Mouse (Mus musculus) heart, postnatal 36 days (tissue): ENCODE results near the gene Lmo3. TPM values are rescaled to one million over a fixed set of nuclear protein-coding genes. Genes with fewer than 3 reads are reported as not detected.
A peak's percentile ranks its signal among the peaks of the same experiment; 100 is the strongest.

Experiments
- DNase-seq, 2 experiments: peaks; one replicate each; pipeline ENCODE4 v3.0.0; 2021 to 2022
- intact Hi-C: fragments of 180-260 bp; cut with DNase I; formaldehyde crosslinking; loops from one replicate; pipeline ENCODE4 v1.15.1; 2025
- total RNA-seq, 2 experiments: library from RNA; stranded (reverse); gene quantifications; 2 replicates each; pipeline ENCODE4 v1.2.3; 2021

Gene Lmo3
- total RNA-seq, 2 experiments from 2014 or later = not detected

- no peak for DNase-seq
- intact Hi-C loops = no loop called here
Observed at GRCm38 (mm10) chr6:138424514-138425225, 157.1 kb downstream of the Lmo3 start.

- peak in 1 of 2 experiments; percentile 10 for DNase-seq
- intact Hi-C loops = no loop called here
Observed at GRCm38 (mm10) chr6:138422671-138423321, 159.0 kb downstream of the Lmo3 start.

- no peak for DNase-seq
- intact Hi-C loops = no loop called here
Observed at GRCm38 (mm10) chr6:138421931-138422531, 159.7 kb downstream of the Lmo3 start.

- DNase-seq = no peak
- intact Hi-C loops = no loop called here
Observed at GRCm38 (mm10) chr6:138421191-138421613, 160.6 kb downstream of the Lmo3 start.

GRCm38 (mm10) chr6:138420536-138420891 is 161.3 kb downstream of the Lmo3 start:
- intact Hi-C loops = no loop called here
- DNase-seq = no peak

- intact Hi-C loops = no loop called here
- no peak for DNase-seq
Observed at GRCm38 (mm10) chr6:138419871-138420535, 161.8 kb downstream of the Lmo3 start.

GRCm38 (mm10) chr6:138412075-138412474 is 169.7 kb downstream of the Lmo3 start:
- intact Hi-C loops = no loop called here
- no peak for DNase-seq

- DNase-seq = no peak
- intact Hi-C loops = no loop called here
Observed at GRCm38 (mm10) chr6:138402031-138402430, 179.7 kb downstream of the Lmo3 start.

GRCm38 (mm10) chr6:138398836-138399235 is 182.9 kb downstream of the Lmo3 start:
- intact Hi-C loops = no loop called here

GRCm38 (mm10) chr6:138391085-138391484 is 190.7 kb downstream of the Lmo3 start:
- intact Hi-C loops = no loop called here
- no peak for DNase-seq

More at GRCm38 (mm10) chr6:138398836-138399235, 182.9 kb downstream of the Lmo3 start:
- no peak for DNase-seq

GRCm38 (mm10) chr6:138388168-138388936 is 193.4 kb downstream of the Lmo3 start:
- no peak for DNase-seq
- intact Hi-C loops = no loop called here

- intact Hi-C loops = no loop called here
Observed at GRCm38 (mm10) chr6:138383208-138383607, 198.6 kb downstream of the Lmo3 start.

GRCm38 (mm10) chr6:138371176-138371575 is 210.6 kb downstream of the Lmo3 start:
- no peak for DNase-seq
- intact Hi-C loops = no loop called here

More at GRCm38 (mm10) chr6:138383208-138383607, 198.6 kb downstream of the Lmo3 start:
- DNase-seq = no peak

- no peak for DNase-seq
- intact Hi-C loops = no loop called here
Observed at GRCm38 (mm10) chr6:138364111-138364510, 217.7 kb downstream of the Lmo3 start.

- no peak for DNase-seq
- intact Hi-C loops = no loop called here
Observed at GRCm38 (mm10) chr6:138350587-138351345, 231.0 kb downstream of the Lmo3 start.

- no peak for DNase-seq
- intact Hi-C loops = no loop called here
Observed at GRCm38 (mm10) chr6:138346558-138346957, 235.2 kb downstream of the Lmo3 start.

- intact Hi-C loops = no loop called here
- DNase-seq = no peak
Observed at GRCm38 (mm10) chr6:138335858-138336257, 245.9 kb downstream of the Lmo3 start.

- no peak for DNase-seq
- intact Hi-C loops = no loop called here
Observed at GRCm38 (mm10) chr6:138333991-138334390, 247.8 kb downstream of the Lmo3 start.

- intact Hi-C loops = no loop called here
- DNase-seq = peak; percentile 4 to 6
Observed at GRCm38 (mm10) chr6:138325744-138326400, 255.9 kb downstream of the Lmo3 start.
